Mouse (Mus musculus) heart, postnatal 0 days (tissue): ENCODE measurements around the gene Ube2e1. TPM values are rescaled to one million over a fixed set of nuclear protein-coding genes. Genes with fewer than 3 reads are reported as not detected.

ENCODE experiments used
- ATAC-seq: fragments of 200-750 bp; cut with Nextera tagmentation; 2 replicates; pipeline ENCODE4 v1.8.0; 2017; ENCODE audit warnings: low read depth, moderate number of reproducible peaks, moderate library complexity; ENCODE audit not compliant: insufficient read depth
- DNase-seq: peaks from one replicate; pipeline ENCODE4 v3.0.0-alpha.2; 2016; ENCODE audit warnings: low spot score
- H3K27ac ChIP-seq: fragments of 300-500 bp; sonication (generic); 2 replicates; pipeline ENCODE4 v1.5.1; 2014; ENCODE audit warnings: low read depth, mild to moderate bottlenecking
- H3K27me3 ChIP-seq: fragments of 300-500 bp; sonication (generic); 2 replicates; pipeline ENCODE4 v1.6.1; 2014; ENCODE audit warnings: low read length, mixed read lengths; ENCODE audit not compliant: control insufficient read depth, insufficient read depth
- H3K36me3 ChIP-seq: fragments of 300-500 bp; sonication (generic); replicated peaks from 2 replicates; pipeline ENCODE4 v1.6.1; 2014; ENCODE audit warnings: low read length, mixed read lengths; ENCODE audit not compliant: control insufficient read depth, insufficient read depth
- H3K4me1 ChIP-seq: fragments of 300-500 bp; sonication (generic); 2 replicates; pipeline ENCODE4 v1.6.1; 2014; ENCODE audit warnings: antibody characterized with exemption; ENCODE audit not compliant: control insufficient read depth, insufficient read depth
- H3K4me2 ChIP-seq: fragments of 300-500 bp; sonication (generic); 2 replicates; pipeline ENCODE4 v1.6.1; 2014; ENCODE audit warnings: low read depth, mild to moderate bottlenecking, low read length, moderate library complexity
- H3K4me3 ChIP-seq: fragments of 300-500 bp; sonication (generic); 2 replicates; pipeline ENCODE4 v1.5.1; 2014; ENCODE audit warnings: low read depth, low read length
- H3K9ac ChIP-seq: fragments of 300-500 bp; sonication (generic); replicated peaks from 2 replicates; pipeline ENCODE4 v1.6.1; 2014; ENCODE audit warnings: low read depth, low read length, mixed read lengths
- H3K9me3 ChIP-seq: fragments of 300-500 bp; sonication (generic); replicated peaks from 2 replicates; pipeline ENCODE4 v1.6.1; 2016; ENCODE audit warnings: low read length; ENCODE audit not compliant: control insufficient read depth
- CTCF ChIP-seq: IDR thresholded peaks from 2 replicates; pipeline ENCODE4 v1.5.1; 2016; ENCODE audit warnings: antibody characterized with exemption, control low read depth, low read depth
- EP300 ChIP-seq: IDR thresholded peaks from 2 replicates; pipeline ENCODE4 v1.6.1; 2016; ENCODE audit warnings: antibody characterized with exemption, low read depth
- WGBS: fragments of 180-500 bp; shearing (Covaris S2); extraction: QIAGEN DNeasy Blood & Tissue Kit; methylation state at CpG from one replicate; pipeline ENCODE4 v1.1.7; 2014; 5-methylcytosine and 5-hydroxymethylcytosine counted together
- polyA plus RNA-seq: library from polyadenylated mRNA; unstranded; fragments of >200 nt; fragmentation: Nextera tagmentation; extraction: Ambion mirVana; gene quantifications from 2 replicates; pipeline ENCODE4 v1.2.1, GENCODE M21; 2015
- total RNA-seq: library from RNA; depleted of rRNA; stranded (reverse); fragments of >200 nt; gene quantifications from 2 replicates; pipeline ENCODE4 v1.2.3, GENCODE M21; 2014; ENCODE audit warnings: low replicate concordance

Ube2e1 gene
- total and polyA plus RNA-seq, 2 experiments from 2014 or later = 12.9 to 47.3 TPM

DNA sequence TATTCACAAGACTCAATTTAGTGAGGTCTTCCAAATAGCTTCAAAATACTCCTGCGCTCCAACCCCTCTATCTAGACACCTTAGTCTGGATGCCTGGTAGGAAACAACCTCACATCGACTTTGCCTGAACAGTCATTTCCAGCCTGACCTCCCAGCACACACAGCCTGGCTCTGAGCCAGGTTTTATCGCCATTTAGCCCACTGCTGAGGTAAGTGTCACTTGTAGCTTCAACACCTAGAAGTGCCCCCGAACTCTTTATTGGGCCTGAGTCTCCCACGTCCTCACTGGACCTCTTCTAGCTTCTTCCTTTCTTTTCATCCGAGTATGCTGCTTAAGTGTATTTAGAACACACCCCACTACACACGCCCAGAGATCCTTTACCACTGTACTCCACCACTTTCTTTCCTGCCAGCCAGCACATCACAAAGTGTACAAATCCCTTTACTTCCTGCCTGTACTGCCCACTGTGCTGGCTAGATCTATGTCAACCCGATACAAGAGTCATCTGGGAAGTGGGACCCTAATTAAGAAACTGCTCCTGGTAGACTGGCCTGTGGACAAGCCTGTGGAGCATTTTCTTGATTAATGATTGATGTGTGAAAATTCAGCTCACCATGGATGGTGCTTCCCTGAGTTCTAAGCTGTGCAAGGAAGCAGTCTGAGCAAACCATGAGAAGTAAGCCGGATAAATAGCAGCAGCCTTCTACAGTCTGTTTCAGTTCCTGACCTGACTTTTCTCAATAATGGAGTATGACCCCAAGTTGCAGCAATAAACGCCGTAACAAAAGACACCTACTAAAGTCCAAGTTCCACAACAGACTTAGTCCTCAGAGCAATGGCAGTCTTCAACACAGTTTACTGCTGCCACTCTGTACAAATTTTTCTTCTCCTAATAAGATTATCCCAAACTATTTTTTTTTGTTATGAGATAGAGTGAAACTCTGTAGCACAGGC, 13.9 kb downstream of the Ube2e1 start:
- TF ChIP-seq EP300 = no peak
- TF ChIP-seq CTCF = no peak
- Histone ChIP-seq H3K27ac (no peak overlapping the region), H3K36me3 (0 out of 2 replicates have a peak, but pooled peaks cover 4% of the 10 kb centered on the region), H3K4me3 (no peak overlapping the region), H3K9me3 (no peaks in the 10 kb centered on the region), H3K4me1 (peaks cover 5% of the 10 kb centered on the region; the same call in 1 of the 2 replicates), H3K9ac (no peak overlapping the region), H3K27me3 (no peaks in the 10 kb centered on the region), H3K4me2 (peak overlapping the region; percentile 30)
- peak; percentile 60 for DNase-seq
- 37% methylated on average over 11 of the region's 11 CpGs for WGBS
- ATAC-seq = peak; percentile 74

DNA sequence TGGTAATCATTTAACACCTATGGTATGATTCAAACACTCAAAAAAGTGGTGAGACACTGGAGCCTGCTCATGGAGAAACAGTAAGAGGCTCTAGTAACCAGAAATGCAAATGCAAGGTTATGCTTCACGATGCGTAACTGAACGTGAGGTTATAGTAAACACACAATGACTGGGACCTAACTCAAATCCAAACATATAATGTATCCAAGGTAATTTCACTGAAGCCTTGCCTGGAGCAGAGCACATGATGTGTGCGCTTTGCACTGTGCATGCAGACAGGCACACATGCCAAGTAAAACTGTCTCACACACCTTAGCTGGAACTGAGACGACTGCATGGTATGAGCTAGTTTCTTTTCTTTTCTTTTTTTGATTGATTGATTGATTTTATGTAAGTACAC, 27.5 kb downstream of the Ube2e1 start:
- H3K4me2 ChIP-seq = no peak overlapping the region
- ATAC-seq (no peak), DNase-seq (no peak)
- no peak overlapping the region for H3K4me3 ChIP-seq
- no peak overlapping the region for H3K9ac ChIP-seq
- H3K27me3 ChIP-seq = no peaks in the 10 kb centered on the region
- peaks cover 32% of the 10 kb centered on the region for H3K4me1 ChIP-seq
- no peaks in the 10 kb centered on the region for H3K36me3 ChIP-seq
- peak overlapping the region; percentile 43; the same call in 1 of the 2 replicates for H3K27ac ChIP-seq
- WGBS = 92% methylated on average over 5 of the region's 5 CpGs
- H3K9me3 ChIP-seq = no peaks in the 10 kb centered on the region
- TF ChIP-seq EP300 (no peak), CTCF (no peak)

DNA sequence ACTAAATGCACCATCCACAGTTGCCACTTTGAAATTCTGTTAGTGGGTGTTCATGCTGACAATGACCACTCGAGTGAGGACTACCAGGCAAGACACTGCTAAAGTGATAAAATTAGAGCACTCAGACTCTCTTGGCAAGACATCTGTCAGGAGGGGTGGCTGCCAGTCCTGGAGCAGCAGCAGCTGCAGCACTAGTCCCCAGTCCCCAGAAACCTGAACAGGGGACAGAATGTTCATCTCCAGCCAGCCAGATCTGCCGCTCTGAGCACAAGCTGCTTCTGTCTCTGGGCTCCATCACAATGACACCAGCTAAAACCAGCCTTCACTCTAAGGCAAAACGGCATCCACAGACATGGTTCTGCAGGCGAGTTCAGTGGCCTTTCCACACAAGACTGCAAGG, 28.4 kb downstream of the Ube2e1 start:
- Histone ChIP-seq H3K9ac (no peak overlapping the region), H3K9me3 (no peaks in the 10 kb centered on the region), H3K27me3 (no peaks in the 10 kb centered on the region), H3K4me3 (no peak overlapping the region), H3K27ac (peak overlapping the region; percentile 43), H3K4me1 (peaks cover 32% of the 10 kb centered on the region), H3K36me3 (0 out of 2 replicates have a peak, but pooled peaks cover 3% of the 10 kb centered on the region), H3K4me2 (peak overlapping the region; percentile 5; the same call in 1 of the 2 replicates)
- WGBS = 33% methylated on average over 4 of the region's 4 CpGs
- peak; percentile 85 for ATAC-seq
- peak; percentile 69 for DNase-seq
- no peak for TF ChIP-seq EP300
- TF ChIP-seq CTCF = no peak

DNA sequence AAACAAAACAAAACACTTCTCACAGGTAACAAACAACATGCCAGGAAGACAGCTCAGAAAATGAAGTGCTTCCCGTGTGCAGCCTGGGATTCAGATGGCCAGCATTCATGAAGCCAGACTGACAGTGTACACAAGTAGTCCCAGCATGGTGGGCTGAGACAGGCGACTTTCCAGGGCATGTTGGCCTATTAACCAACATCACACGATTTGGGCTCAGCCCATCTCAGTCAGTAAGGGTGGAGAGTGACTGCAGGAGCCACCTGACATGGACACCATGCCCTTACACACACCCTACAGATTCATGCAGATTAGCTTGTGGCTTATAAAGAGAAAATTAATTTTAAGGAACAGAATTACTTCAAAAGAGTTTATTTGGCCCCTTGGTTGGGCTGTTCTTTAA, 28.9 kb downstream of the Ube2e1 start:
- 58% methylated on average over 3 of the region's 3 CpGs for WGBS
- no peak for DNase-seq
- Histone ChIP-seq H3K4me1 (peaks cover 32% of the 10 kb centered on the region), H3K27ac (peak overlapping the region; percentile 43; the same call in 1 of the 2 replicates), H3K4me2 (no peak overlapping the region), H3K4me3 (no peak overlapping the region), H3K9ac (no peak overlapping the region), H3K9me3 (no peaks in the 10 kb centered on the region), H3K27me3 (no peaks in the 10 kb centered on the region), H3K36me3 (0 out of 2 replicates have a peak, but pooled peaks cover 3% of the 10 kb centered on the region)
- TF ChIP-seq EP300 = no peak
- no peak for TF ChIP-seq CTCF
- no peak for ATAC-seq

DNA sequence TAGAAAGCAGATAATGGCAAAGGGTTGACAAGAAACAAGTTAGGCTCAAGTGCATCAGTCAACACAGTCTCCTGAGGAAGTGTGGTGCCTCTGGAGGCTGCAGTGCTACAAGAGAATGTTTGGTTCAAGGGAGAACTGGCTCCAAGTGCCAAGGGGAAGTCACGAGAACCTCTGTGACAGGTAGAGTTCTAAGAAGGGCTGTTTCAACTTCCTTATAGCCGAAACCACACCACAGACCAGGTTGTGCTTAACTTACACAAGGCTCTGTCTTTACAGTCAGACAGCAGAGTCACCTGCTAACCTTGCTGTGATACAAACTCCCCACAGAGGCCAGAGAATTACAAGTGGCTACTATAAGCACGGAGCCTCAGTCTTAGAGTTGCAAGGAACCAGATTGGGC, 30.1 kb downstream of the Ube2e1 start:
- Histone ChIP-seq H3K4me1 (peaks cover 32% of the 10 kb centered on the region), H3K9me3 (no peaks in the 10 kb centered on the region), H3K4me2 (no peak overlapping the region), H3K27me3 (no peaks in the 10 kb centered on the region), H3K36me3 (0 out of 2 replicates have a peak, but pooled peaks cover 3% of the 10 kb centered on the region), H3K9ac (no peak overlapping the region), H3K27ac (no peak overlapping the region), H3K4me3 (no peak overlapping the region)
- TF ChIP-seq EP300 = no peak
- TF ChIP-seq CTCF = no peak
- DNase-seq = no peak
- no peak for ATAC-seq
- WGBS = 35% methylated on average over 3 of the region's 3 CpGs
